Mouse (Mus musculus) E14TG2a.4 (cell line): ENCODE data around the gene Zmat5.

Source experiments
- CTCF ChIP-seq: conservative IDR thresholded peaks from 2 replicates; pipeline ENCODE4 v1.5.1; 2014; ENCODE audit warnings: low read length
- POU5F1 ChIP-seq: IDR thresholded peaks from 2 replicates; pipeline ENCODE4 v1.6.1; 2014; ENCODE audit warnings: low read length, borderline replicate concordance

DNA sequence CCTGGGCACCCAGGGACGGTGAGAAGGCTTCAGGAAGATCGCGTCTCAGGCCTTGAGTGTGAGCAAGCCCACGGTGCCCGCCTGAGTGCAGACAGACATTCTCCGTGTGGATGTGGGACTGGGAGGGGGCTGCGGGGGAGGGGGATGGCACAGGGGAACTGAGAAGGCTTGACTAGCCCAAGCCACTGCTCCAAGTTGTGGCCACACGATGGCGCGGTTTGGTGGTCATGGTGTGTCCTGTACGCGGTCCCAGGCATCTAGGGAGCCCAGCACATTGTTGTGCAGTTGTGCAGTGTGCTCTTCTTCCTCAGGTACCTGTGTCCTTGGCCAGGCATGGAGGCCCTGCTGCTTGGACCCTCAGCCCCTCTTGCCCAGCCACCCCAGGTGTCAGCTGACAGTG is 29.7 kb downstream of the Zmat5 start:
- TF ChIP-seq CTCF (no peak), POU5F1 (no peak)
